Mouse (Mus musculus) heart, postnatal 0 days (tissue): Measurements from ENCODE around the gene Hoxb9.

Experiments used
- CTCF ChIP-seq: IDR thresholded peaks from 2 replicates; pipeline ENCODE4 v1.5.1; 2016; ENCODE audit warnings: antibody characterized with exemption, control low read depth, low read depth
- EP300 ChIP-seq: IDR thresholded peaks from 2 replicates; pipeline ENCODE4 v1.6.1; 2016; ENCODE audit warnings: antibody characterized with exemption, low read depth

DNA sequence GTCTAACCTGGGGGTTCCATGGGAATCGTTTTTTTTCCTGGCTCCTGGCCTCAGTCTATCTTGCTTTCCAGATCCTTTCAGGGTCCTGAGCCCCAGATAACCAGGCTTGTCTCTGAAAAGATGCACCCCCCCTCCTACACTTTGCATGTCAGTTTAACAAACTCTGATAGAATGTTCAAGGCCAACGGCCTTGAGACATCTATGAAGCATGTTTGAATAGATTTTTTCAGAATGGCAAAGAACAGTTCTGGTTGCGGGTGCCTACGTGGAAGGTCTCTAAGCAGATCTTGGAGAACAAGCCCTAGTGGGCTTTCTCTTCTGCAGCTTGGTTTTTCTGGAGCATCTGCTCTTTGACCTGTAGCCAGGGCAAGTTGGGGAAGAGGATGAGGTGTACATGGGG lies 37.5 kb downstream of the Hoxb9 start:
- TF ChIP-seq CTCF (no peak), EP300 (no peak)
